Mouse (Mus musculus) liver, embryonic 14.5 days (tissue): Measurements from ENCODE around the gene Mx1. TPM values are rescaled to one million over a fixed set of nuclear protein-coding genes. Genes with fewer than 3 reads are reported as not detected.

Source experiments
- ATAC-seq: fragments of 200-750 bp; cut with Nextera tagmentation; 2 replicates; pipeline ENCODE4 v1.8.0; 2017; ENCODE audit warnings: moderate number of reproducible peaks, mild to moderate bottlenecking, moderate library complexity; ENCODE audit not compliant: insufficient read depth
- DNase-seq, 3 experiments: peaks; one replicate each; pipeline ENCODE4 v3.0.0-alpha.2; 2012 to 2013; ENCODE audit warnings: low read depth in 3 of 3, low spot score in 3 of 3
- H3K27ac ChIP-seq: fragments of 300-500 bp; sonication (generic); 2 replicates; pipeline ENCODE4 v1.5.1; 2014; ENCODE audit warnings: moderate library complexity, mild to moderate bottlenecking, control low read depth, inconsistent platforms
- H3K27me3 ChIP-seq: fragments of 300-500 bp; sonication (generic); 2 replicates; pipeline ENCODE4 v1.6.1; 2014; ENCODE audit warnings: mild to moderate bottlenecking, low read length, moderate library complexity; ENCODE audit not compliant: control insufficient read depth, insufficient read depth
- H3K36me3 ChIP-seq: fragments of 300-500 bp; sonication (generic); replicated peaks from 2 replicates; pipeline ENCODE4 v1.6.1; 2014; ENCODE audit warnings: low read depth; ENCODE audit not compliant: control insufficient read depth, insufficient read depth
- H3K4me1 ChIP-seq, 2 experiments: fragments of 200-500 bp in 1 of 2; fragments of 300-500 bp in 1 of 2; sonication (generic) in 1 of 2; replicated peaks; 2 replicates each; pipeline ENCODE4 v1.6.1; 2012 to 2014; ENCODE audit warnings: antibody characterized with exemption in 1 of 2, inconsistent platforms in 1 of 2, low read length in 1 of 2; ENCODE audit not compliant: control insufficient read depth in 2 of 2, insufficient read depth in 2 of 2
- H3K4me2 ChIP-seq: fragments of 300-500 bp; sonication (generic); 2 replicates; pipeline ENCODE4 v1.6.1; 2014; ENCODE audit warnings: low read depth, mild to moderate bottlenecking, control low read depth, moderate library complexity
- H3K4me3 ChIP-seq, 2 experiments: fragments of 200-500 bp in 1 of 2; fragments of 300-500 bp in 1 of 2; sonication (generic) in 1 of 2; 2 replicates each; pipeline ENCODE4 v1.5.1; 2012 to 2014; ENCODE audit warnings: low read depth in 2 of 2, low read length in 2 of 2, mild to moderate bottlenecking in 2 of 2, control low read depth in 1 of 2, inconsistent platforms in 1 of 2, moderate library complexity in 1 of 2; ENCODE audit not compliant: insufficient read depth in 1 of 2
- H3K9ac ChIP-seq: fragments of 300-500 bp; sonication (generic); replicated peaks from 2 replicates; pipeline ENCODE4 v1.6.1; 2014; ENCODE audit warnings: mild to moderate bottlenecking, control low read depth, moderate library complexity
- H3K9me3 ChIP-seq: fragments of 300-500 bp; sonication (generic); 2 replicates; pipeline ENCODE4 v1.6.1; 2016; ENCODE audit warnings: low read length, mixed read lengths; ENCODE audit not compliant: control insufficient read depth
- CTCF ChIP-seq: IDR thresholded peaks from 2 replicates; pipeline ENCODE4 v1.5.1; 2016; ENCODE audit warnings: antibody characterized with exemption, low read depth, control low read depth
- EP300 ChIP-seq: IDR thresholded peaks from 2 replicates; pipeline ENCODE4 v1.6.1; 2016; ENCODE audit warnings: antibody characterized with exemption, low read depth
- WGBS: fragments of 180-500 bp; shearing (Covaris S2); extraction: QIAGEN DNeasy Blood & Tissue Kit; methylation state at CpG from one replicate; pipeline ENCODE4 v1.1.7; 2014; ENCODE audit not compliant: insufficient replicate concordance; 5-methylcytosine and 5-hydroxymethylcytosine counted together
- polyA plus RNA-seq, 2 experiments: library from polyadenylated mRNA; depleted of rRNA in 1 of 2; stranded (reverse) in 1 of 2; unstranded in 1 of 2; fragments of >200 nt; fragmentation: Nextera tagmentation in 1 of 2; extraction: Ambion mirVana in 1 of 2; gene quantifications; 2 replicates each; pipeline versions ENCODE4 v1.2.1 to v1.2.3; 2012 to 2014

Gene Mx1
- polyA plus RNA-seq, 2 experiments: 0.46 to 0.48 TPM

- ATAC-seq: peak; percentile 60
- Histone ChIP-seq H3K36me3 (no peaks in the 10 kb centered on the region), H3K27ac (no peak overlapping the region), H3K4me3 (no peak overlapping the region), H3K9ac (no peak overlapping the region), H3K4me2 (no peak overlapping the region), H3K4me1 (peaks cover 0 to 3% of the 10 kb centered on the region in 2 experiments; a peak in 1 of 4 replicates), H3K27me3 (no peaks in the 10 kb centered on the region), H3K9me3 (no peaks in the 10 kb centered on the region)
- 48% methylated on average over 5 of the region's 5 CpGs for WGBS
- TF ChIP-seq EP300 (no peak), CTCF (no peak)
- DNase-seq: peak; percentile 3 to 17 (median 4)
These were observed 35.0 kb upstream of the Mx1 start for GRCm38 (mm10) chr16:97497682-97498081.

GRCm38 (mm10) chr16:97496026-97496425 is 33.3 kb upstream of the Mx1 start:
- WGBS: 32% methylated on average over 3 of the region's 3 CpGs
- H3K4me1 ChIP-seq: peaks cover 0 to 3% of the 10 kb centered on the region in 2 experiments; a peak in 1 of 4 replicates
- H3K36me3 ChIP-seq: no peaks in the 10 kb centered on the region
- ATAC-seq: no peak
- DNase-seq: no peak
- no peak overlapping the region for H3K4me3 ChIP-seq
- H3K9me3 ChIP-seq: no peaks in the 10 kb centered on the region
- H3K9ac ChIP-seq: no peak overlapping the region
- H3K4me2 ChIP-seq: no peak overlapping the region
- TF ChIP-seq EP300 (no peak), CTCF (no peak)
- no peaks in the 10 kb centered on the region for H3K27me3 ChIP-seq
- no peak overlapping the region for H3K27ac ChIP-seq

- no peak overlapping the region for H3K4me3 ChIP-seq
- H3K27ac ChIP-seq: no peak overlapping the region
- no peak for TF ChIP-seq EP300
- no peak for TF ChIP-seq CTCF
- H3K27me3 ChIP-seq: no peaks in the 10 kb centered on the region
- no peak overlapping the region for H3K9ac ChIP-seq
- H3K4me2 ChIP-seq: no peak overlapping the region
- ATAC-seq (no peak), DNase-seq (no peak)
- H3K4me1 ChIP-seq: no peaks in the 10 kb centered on the region
- WGBS: 50% methylated on average over 1 of the region's 1 CpGs
- no peaks in the 10 kb centered on the region for H3K9me3 ChIP-seq
- H3K36me3 ChIP-seq: no peaks in the 10 kb centered on the region
These were observed 29.7 kb upstream of the Mx1 start for GRCm38 (mm10) chr16:97492369-97492768.

GRCm38 (mm10) chr16:97478655-97479054 is 15.9 kb upstream of the Mx1 start:
- no peaks in the 10 kb centered on the region for H3K9me3 ChIP-seq
- peaks cover 0 to 4% of the 10 kb centered on the region in 2 experiments; a peak in 1 of 4 replicates for H3K4me1 ChIP-seq
- H3K9ac ChIP-seq: no peak overlapping the region
- H3K4me3 ChIP-seq: no peak overlapping the region
- WGBS: 17% methylated on average over 2 of the region's 2 CpGs
- ATAC-seq (no peak), DNase-seq (no peak)
- TF ChIP-seq EP300 (no peak), CTCF (no peak)
- no peak overlapping the region for H3K27ac ChIP-seq
- H3K4me2 ChIP-seq: no peak overlapping the region
- H3K27me3 ChIP-seq: no peaks in the 10 kb centered on the region
- H3K36me3 ChIP-seq: no peaks in the 10 kb centered on the region

- H3K9me3 ChIP-seq: no peaks in the 10 kb centered on the region
- TF ChIP-seq EP300 (no peak), CTCF (no peak)
- no peak overlapping the region for H3K9ac ChIP-seq
- DNase-seq: no peak
- no peaks in the 10 kb centered on the region for H3K27me3 ChIP-seq
- H3K27ac ChIP-seq: no peak overlapping the region
- H3K36me3 ChIP-seq: no peaks in the 10 kb centered on the region
- ATAC-seq: no peak
- no peak overlapping the region for H3K4me3 ChIP-seq
- peaks cover 0 to 4% of the 10 kb centered on the region in 2 experiments; a peak in 1 of 4 replicates for H3K4me1 ChIP-seq
- 23% methylated on average over 1 of the region's 1 CpGs for WGBS
- H3K4me2 ChIP-seq: no peak overlapping the region
These were observed 13.8 kb upstream of the Mx1 start for GRCm38 (mm10) chr16:97476524-97476923.
